Mouse (Mus musculus) adrenal gland, postnatal 14 days (tissue): Measurements from ENCODE around the gene Tmem216. TPM values are rescaled to one million over a fixed set of nuclear protein-coding genes. Genes with fewer than 3 reads are reported as not detected.
"Not testable (repeated sequence)": the region's sequence is repeated elsewhere in the genome, so short reads cannot be mapped to it uniquely, and the experiment has no call there.

Source experiments
- DNase-seq: peaks from one replicate; pipeline ENCODE4 v3.0.0; 2021; ENCODE audit warnings: mixed read lengths
- total RNA-seq: library from RNA; stranded (reverse); gene quantifications from 2 replicates; pipeline ENCODE4 v1.2.3, GENCODE M21; 2021

Gene Tmem216
- total RNA-seq, 1 experiment from 2014 or later, result 12.1 TPM

GRCm38 (mm10) chr19:10565217-10565616 is 9.2 kb upstream of the Tmem216 start:
- no peak for DNase-seq

GRCm38 (mm10) chr19:10564278-10564677 is 8.2 kb upstream of the Tmem216 start:
- no peak for DNase-seq

GRCm38 (mm10) chr19:10562351-10562750 is 6.3 kb upstream of the Tmem216 start:
- no peak for DNase-seq

- DNase-seq, result peak; percentile 54
Measured at GRCm38 (mm10) chr19:10561558-10562314, 5.7 kb upstream of the Tmem216 start.

- DNase-seq, result peak; percentile 33
Measured at GRCm38 (mm10) chr19:10560108-10560507, 4.1 kb upstream of the Tmem216 start.

- DNase-seq, result not testable (repeated sequence)
Measured at GRCm38 (mm10) chr19:10557837-10558375, 1.9 kb upstream of the Tmem216 start.

- no peak for DNase-seq
Measured at GRCm38 (mm10) chr19:10557430-10557829, 1.4 kb upstream of the Tmem216 start.

- DNase-seq, result no peak
Measured at GRCm38 (mm10) chr19:10557001-10557400, 963 bp upstream of the Tmem216 start.

GRCm38 (mm10) chr19:10539454-10539853 is 16.6 kb downstream of the Tmem216 start:
- no peak for DNase-seq

- no peak for DNase-seq
Measured at GRCm38 (mm10) chr19:10530082-10530481, 26.0 kb downstream of the Tmem216 start.

- peak; percentile 55 for DNase-seq
Measured at GRCm38 (mm10) chr19:10525910-10526309, 30.1 kb downstream of the Tmem216 start, which contains the start of gene Sdhaf2. TSS of gene Sdhaf2 (minus strand) at chr19:10526142.

- DNase-seq, result peak; percentile 95
Measured at GRCm38 (mm10) chr19:10525106-10525901, 30.7 kb downstream of the Tmem216 start, which contains the start of gene Cpsf7. TSS of gene Cpsf7 (plus strand) at chr19:10525266.

- no peak for DNase-seq
Measured at GRCm38 (mm10) chr19:10524784-10525105, 31.3 kb downstream of the Tmem216 start.

GRCm38 (mm10) chr19:10523483-10524080 is 32.5 kb downstream of the Tmem216 start:
- no peak for DNase-seq

GRCm38 (mm10) chr19:10521926-10522325 is 34.1 kb downstream of the Tmem216 start:
- DNase-seq, result no peak

- peak; percentile 31 for DNase-seq
Measured at GRCm38 (mm10) chr19:10520355-10520754, 35.7 kb downstream of the Tmem216 start.

GRCm38 (mm10) chr19:10510759-10511330 is 45.2 kb downstream of the Tmem216 start:
- DNase-seq, result no peak

GRCm38 (mm10) chr19:10502571-10502970 is 53.5 kb downstream of the Tmem216 start:
- peak; percentile 74 for DNase-seq

GRCm38 (mm10) chr19:10500581-10500980 is 55.5 kb downstream of the Tmem216 start:
- DNase-seq, result no peak

- DNase-seq, result peak; percentile 52
Measured at GRCm38 (mm10) chr19:10497512-10498160, 58.4 kb downstream of the Tmem216 start.

GRCm38 (mm10) chr19:10496976-10497375 is 59.1 kb downstream of the Tmem216 start:
- DNase-seq, result no peak

- DNase-seq, result peak; percentile 53
Measured at GRCm38 (mm10) chr19:10495670-10496069, 60.4 kb downstream of the Tmem216 start.
